Mouse (Mus musculus) heart, embryonic 16.5 days (tissue): ENCODE data around the gene 3300002I08Rik. TPM values are rescaled to one million over a fixed set of nuclear protein-coding genes. Genes with fewer than 3 reads are reported as not detected.
"Not testable (repeated sequence)": the region's sequence is repeated elsewhere in the genome, so short reads cannot be mapped to it uniquely, and the experiment has no call there.

Experiments used
- ATAC-seq: fragments of 200-750 bp; cut with Nextera tagmentation; replicated peaks from 2 replicates; pipeline ENCODE4 v1.8.0; 2017; ENCODE audit warnings: moderate number of reproducible peaks; ENCODE audit not compliant: insufficient read depth, low FRiP score; ENCODE audit errors: extremely low read depth
- H3K27ac ChIP-seq: fragments of 300-500 bp; sonication (generic); 2 replicates; pipeline ENCODE4 v1.5.1; 2014; ENCODE audit warnings: mild to moderate bottlenecking, low read length, control low read depth, moderate library complexity
- H3K27me3 ChIP-seq: fragments of 300-500 bp; sonication (generic); 2 replicates; pipeline ENCODE4 v1.6.1; 2014; ENCODE audit warnings: low read length, mixed read lengths; ENCODE audit not compliant: control insufficient read depth, insufficient read depth
- H3K36me3 ChIP-seq: fragments of 300-500 bp; sonication (generic); 2 replicates; pipeline ENCODE4 v1.6.1; 2014; ENCODE audit not compliant: control insufficient read depth, insufficient read depth
- H3K4me1 ChIP-seq: fragments of 300-500 bp; sonication (generic); 2 replicates; pipeline ENCODE4 v1.6.1; 2014; ENCODE audit warnings: low read length, mixed read lengths; ENCODE audit not compliant: control insufficient read depth, insufficient read depth
- H3K4me2 ChIP-seq: fragments of 300-500 bp; sonication (generic); 2 replicates; pipeline ENCODE4 v1.6.1; 2014; ENCODE audit warnings: low read depth, mild to moderate bottlenecking, control low read depth, low read length
- H3K4me3 ChIP-seq: fragments of 300-500 bp; sonication (generic); 2 replicates; pipeline ENCODE4 v1.5.1; 2014; ENCODE audit warnings: mild to moderate bottlenecking, control low read depth, low read length
- H3K9ac ChIP-seq: fragments of 300-500 bp; sonication (generic); 2 replicates; pipeline ENCODE4 v1.6.1; 2014; ENCODE audit warnings: low read length, control low read depth
- H3K9me3 ChIP-seq: fragments of 300-500 bp; sonication (generic); replicated peaks from 2 replicates; pipeline ENCODE4 v1.6.1; 2016; ENCODE audit warnings: low read length; ENCODE audit not compliant: control insufficient read depth
- WGBS: fragments of 180-500 bp; shearing (Covaris S2); extraction: QIAGEN DNeasy Blood & Tissue Kit; methylation state at CpG from one replicate; pipeline ENCODE4 v1.1.7; 2014; 5-methylcytosine and 5-hydroxymethylcytosine counted together
- polyA plus RNA-seq: library from polyadenylated mRNA; unstranded; fragments of >200 nt; fragmentation: Nextera tagmentation; extraction: Ambion mirVana; gene quantifications from 2 replicates; pipeline ENCODE4 v1.2.1, GENCODE M21; 2015

Gene 3300002I08Rik
- 3.9 and 4.9 TPM in 2 replicates for polyA plus RNA-seq

DNA sequence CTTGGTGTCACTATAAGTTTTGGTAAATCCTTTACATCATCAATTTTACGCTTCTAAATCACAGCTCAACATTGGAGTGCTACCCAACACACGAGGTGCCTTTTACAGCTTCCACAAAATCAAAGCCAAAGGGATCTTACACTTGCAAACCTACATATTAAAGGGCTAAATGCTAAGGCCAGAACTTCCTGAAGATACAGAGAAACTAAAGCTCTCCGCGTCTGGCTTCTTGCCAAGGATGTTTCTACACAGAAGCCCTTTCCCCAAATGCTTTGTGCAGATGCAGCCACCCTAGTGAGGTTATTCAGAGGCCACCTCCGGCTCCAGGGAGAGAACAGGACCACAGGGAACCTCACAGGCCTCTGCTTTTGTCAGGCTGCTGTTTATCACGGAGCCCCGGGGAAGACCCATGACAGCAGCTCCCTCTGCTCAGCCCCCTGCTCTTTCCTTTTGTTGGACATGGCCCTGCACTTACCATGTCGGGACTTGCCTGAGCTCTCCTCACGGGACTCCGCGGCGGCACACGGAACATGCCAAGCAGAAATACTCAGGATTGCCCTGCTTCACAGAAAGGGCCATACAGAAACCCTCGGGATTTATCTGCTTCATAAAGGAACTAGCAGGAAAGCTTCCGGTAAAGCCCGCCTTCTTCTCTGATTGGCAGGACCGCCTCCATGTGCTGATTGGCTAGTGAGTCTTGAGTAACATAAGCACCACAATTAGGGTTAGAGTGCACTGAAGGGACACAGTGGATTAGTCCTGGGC is at the start of gene 3300002I08Rik:
Gene 3300002I08Rik, minus strand, starts transcription at position 653 of the 765 bp plus-strand sequence.
- 1% methylated on average over 16 of the region's 17 CpGs for WGBS
- ATAC-seq: peak; percentile 97

DNA sequence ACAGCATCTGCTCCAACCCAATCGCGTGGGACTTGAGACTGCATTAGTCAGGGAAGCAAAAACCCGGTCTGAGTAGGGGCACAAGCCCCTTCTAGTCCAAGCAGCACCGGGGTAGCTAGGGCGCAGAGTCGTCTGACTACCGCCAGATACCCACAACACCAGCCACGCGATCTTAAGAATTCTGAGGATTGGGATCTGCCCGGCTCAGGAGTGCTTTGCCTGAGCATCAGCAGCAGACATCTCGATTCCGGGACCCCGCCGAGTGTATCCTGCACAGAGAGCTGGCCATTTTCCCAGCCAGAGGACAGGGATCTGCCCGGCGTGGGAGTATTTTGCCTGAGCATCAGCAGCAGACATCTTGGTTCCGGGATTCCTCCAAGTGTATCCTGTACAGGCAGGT is 49.6 kb upstream of the 3300002I08Rik start:
- H3K4me1 ChIP-seq, H3K4me3 ChIP-seq, H3K36me3 ChIP-seq, ATAC-seq, H3K27ac ChIP-seq, H3K4me2 ChIP-seq, H3K9ac ChIP-seq, H3K27me3 ChIP-seq: not testable (repeated sequence)
- 85% methylated on average over 17 of the region's 17 CpGs for WGBS
- peaks cover 14% of the 10 kb centered on the region for H3K9me3 ChIP-seq

More for the DNA sequence above, at the start of gene 3300002I08Rik:
- H3K27ac ChIP-seq: peak within 1 kb of the TSS; percentile 86
- H3K36me3 ChIP-seq, H3K9me3 ChIP-seq, H3K27me3 ChIP-seq, H3K4me1 ChIP-seq: not testable (repeated sequence)
- peak within 1 kb of the TSS; percentile 85 for H3K9ac ChIP-seq
- H3K4me2 ChIP-seq: peak within 1 kb of the TSS; percentile 69
- H3K4me3 ChIP-seq: peak within 1 kb of the TSS; percentile 85

DNA sequence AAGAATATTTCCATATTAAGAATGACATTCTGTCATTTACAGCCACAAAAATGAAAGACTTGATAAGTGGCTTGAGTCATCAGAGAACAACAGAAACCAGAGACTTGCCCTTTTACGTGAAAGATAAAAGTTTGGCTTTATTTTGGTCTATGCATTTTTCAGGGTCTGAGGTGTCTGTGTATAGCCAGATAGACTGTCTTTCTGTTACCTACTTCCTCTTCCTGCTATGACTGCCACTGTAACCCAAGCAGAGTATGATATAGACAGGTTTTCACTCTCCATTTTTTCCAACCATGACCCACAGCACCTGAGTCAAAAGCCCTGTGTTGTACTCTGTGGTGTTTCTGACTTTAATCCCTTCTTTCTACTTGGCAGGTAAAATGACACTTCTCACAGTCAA is 27.6 kb upstream of the 3300002I08Rik start:
- no peak for ATAC-seq
- Histone ChIP-seq H3K27me3 (no peaks in the 10 kb centered on the region), H3K9me3 (no peaks in the 10 kb centered on the region), H3K36me3 (no peaks in the 10 kb centered on the region), H3K4me2 (no peak overlapping the region), H3K27ac (no peak overlapping the region), H3K4me3 (no peak overlapping the region), H3K9ac (no peak overlapping the region), H3K4me1 (no peaks in the 10 kb centered on the region)
- WGBS: 65% methylated on average over 1 of the region's 1 CpGs

DNA sequence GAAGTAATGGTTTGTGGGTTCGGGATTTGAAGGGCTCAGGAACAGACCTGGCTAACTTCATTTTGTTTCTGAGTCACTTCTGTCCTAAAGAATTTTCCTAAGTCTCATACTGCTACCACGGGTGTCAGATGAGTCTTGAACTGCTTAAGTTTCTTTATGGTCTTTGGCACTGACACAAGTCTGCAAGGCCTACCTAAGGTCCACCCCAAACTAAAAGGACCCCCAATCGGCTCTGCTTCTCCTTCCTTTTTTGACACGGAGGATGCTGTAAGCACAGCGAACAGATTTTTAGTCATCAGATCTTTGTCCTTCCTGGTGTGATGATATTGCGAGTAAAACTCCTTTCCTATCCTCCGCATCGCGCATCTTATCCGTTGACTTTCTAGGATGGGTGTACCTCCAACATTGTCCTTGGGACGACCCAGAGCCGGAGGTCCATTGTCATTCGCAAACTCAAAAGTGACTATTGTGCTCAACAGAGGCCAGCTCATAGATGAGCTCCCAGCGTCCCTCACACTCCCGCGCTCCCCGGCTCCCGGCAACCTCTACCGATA is 23.1 kb upstream of the 3300002I08Rik start:
- H3K27me3 ChIP-seq, H3K4me2 ChIP-seq, ATAC-seq, H3K4me3 ChIP-seq, H3K36me3 ChIP-seq, H3K4me1 ChIP-seq, H3K9me3 ChIP-seq, H3K27ac ChIP-seq, H3K9ac ChIP-seq: not testable (repeated sequence)
- WGBS: 89% methylated on average over 18 of the region's 19 CpGs

DNA sequence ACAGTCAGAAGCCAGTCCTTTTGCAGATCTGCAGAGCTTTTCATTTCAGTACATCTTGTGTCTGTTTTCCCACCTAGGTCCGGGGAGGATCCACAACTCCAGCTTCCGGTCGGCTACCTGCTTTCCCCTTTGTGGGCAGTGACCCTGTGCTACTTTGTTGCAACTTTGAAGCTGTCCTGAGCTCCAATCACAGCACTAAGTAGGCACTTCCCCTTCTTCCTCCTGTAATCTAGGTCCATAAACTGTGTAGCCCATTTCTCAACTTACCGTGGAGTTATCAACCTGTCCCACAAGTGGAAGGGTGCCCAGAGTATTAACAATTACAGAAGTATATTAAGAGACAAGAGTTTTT is 289 bp upstream of the 3300002I08Rik start:
- Histone ChIP-seq H3K9me3 (no peaks in the 10 kb centered on the region), H3K27me3 (no peaks in the 10 kb centered on the region), H3K27ac (no peak overlapping the region; the same call in 1 of the 2 replicates), H3K36me3 (no peaks in the 10 kb centered on the region), H3K4me1 (no peaks in the 10 kb centered on the region), H3K4me3 (peak overlapping the region; percentile 85), H3K4me2 (peak overlapping the region; percentile 69), H3K9ac (peak overlapping the region; percentile 85)
- WGBS: 5% methylated on average over 4 of the region's 4 CpGs
- ATAC-seq: no peak

DNA sequence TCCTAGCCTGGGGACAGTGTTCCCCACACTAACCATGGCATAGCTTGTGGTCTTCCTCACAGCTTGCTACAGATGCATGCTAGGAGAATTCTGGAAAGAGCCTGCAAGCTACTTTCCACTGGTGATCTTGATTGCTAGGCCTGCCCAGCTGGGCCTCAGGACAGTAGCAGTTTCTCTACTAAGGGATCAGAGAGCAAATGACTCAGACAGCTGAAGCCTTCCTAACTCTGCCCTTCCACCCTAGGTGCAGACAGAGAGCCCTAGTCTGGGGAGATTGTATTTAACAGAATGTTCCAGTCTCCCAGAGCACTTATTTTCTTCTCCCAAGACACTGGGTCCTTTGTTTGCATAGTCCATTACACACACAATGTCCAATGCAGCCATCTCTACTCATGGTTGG is 5.4 kb downstream of the 3300002I08Rik start:
- not testable (repeated sequence) for H3K27me3 ChIP-seq, H3K27ac ChIP-seq, H3K9ac ChIP-seq, H3K4me2 ChIP-seq, ATAC-seq, H3K9me3 ChIP-seq, H3K4me1 ChIP-seq, H3K4me3 ChIP-seq, H3K36me3 ChIP-seq

DNA sequence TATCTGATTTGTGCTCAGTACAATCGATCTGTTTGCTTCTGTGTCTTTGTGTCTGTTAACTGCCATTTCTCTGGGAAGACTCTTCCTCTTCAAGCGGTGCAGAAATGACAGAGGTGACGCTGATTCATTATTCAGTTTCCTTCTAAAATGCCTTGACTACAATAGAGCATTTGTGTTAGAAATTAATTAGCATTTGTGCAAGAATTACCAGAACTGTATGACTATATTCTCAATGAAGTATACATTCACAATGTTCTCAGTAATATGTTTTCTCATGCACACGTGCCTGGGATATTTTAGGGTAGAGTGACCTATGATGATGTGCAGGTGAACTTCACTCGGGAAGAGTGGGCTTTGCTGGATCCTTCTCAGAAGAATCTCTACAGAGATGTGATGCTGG is 39.2 kb downstream of the 3300002I08Rik start, which contains the start of gene Gm10130:
Gene Gm10130, plus strand, starts transcription at position 301 of the 400 bp plus-strand sequence.
- Histone ChIP-seq H3K27me3 (no peaks in the 10 kb centered on the region), H3K9ac (no peak within 1 kb of the TSS), H3K4me1 (no peaks in the 10 kb centered on the region), H3K4me3 (no peak within 1 kb of the TSS), H3K27ac (no peak within 1 kb of the TSS), H3K36me3 (peaks cover 43% of the 10 kb centered on the region), H3K9me3 (peaks cover 26% of the 10 kb centered on the region), H3K4me2 (no peak within 1 kb of the TSS)
- 96% methylated on average over 5 of the region's 5 CpGs for WGBS
- ATAC-seq: no peak

DNA sequence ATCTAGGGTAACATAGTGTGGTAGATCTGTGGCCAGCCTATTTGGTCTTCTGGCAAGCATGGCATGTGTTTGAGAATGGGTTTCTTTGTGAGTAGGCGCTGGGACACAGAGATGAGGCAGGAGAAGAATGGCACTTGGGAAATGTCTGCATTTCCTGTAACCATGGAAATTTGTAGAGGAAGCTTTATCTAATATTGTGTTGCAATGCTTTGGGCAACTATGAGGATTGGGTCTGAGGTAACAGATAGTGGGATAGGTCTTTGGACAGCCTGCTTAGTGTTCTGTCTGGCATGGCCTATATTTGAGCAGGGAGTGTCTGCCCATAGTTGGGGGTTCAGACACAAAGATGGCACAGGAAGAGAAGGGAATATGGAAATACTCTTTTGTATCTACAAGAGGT is 43.6 kb downstream of the 3300002I08Rik start:
- peaks cover 28% of the 10 kb centered on the region for H3K9me3 ChIP-seq
- 91% methylated on average over 1 of the region's 1 CpGs for WGBS

DNA sequence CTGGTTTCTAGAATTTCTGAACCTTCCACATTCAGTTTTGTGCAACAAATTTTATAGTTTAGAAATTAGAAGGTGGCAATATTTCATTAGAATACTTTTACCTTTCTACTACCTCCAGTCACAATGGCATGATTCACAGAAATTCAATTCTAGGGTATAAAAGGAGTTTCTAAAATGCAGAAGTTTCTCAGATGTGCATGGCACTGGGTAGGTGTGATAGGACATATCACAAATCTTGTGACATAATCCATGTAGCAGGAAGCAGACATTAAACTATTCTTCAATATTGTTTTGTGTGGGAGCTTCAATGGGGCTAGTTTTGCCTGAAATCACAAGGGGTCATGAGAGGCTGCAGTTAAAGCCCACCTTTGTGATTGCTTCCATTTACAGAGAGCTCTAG is 46.4 kb downstream of the 3300002I08Rik start:
- H3K27me3 ChIP-seq: no peaks in the 10 kb centered on the region
- peaks cover 24% of the 10 kb centered on the region for H3K9me3 ChIP-seq
- no peak for ATAC-seq
- H3K4me1 ChIP-seq: no peaks in the 10 kb centered on the region
- H3K4me2 ChIP-seq: no peak overlapping the region
- no peak overlapping the region for H3K9ac ChIP-seq
- H3K36me3 ChIP-seq: peaks cover 25% of the 10 kb centered on the region
- no peak overlapping the region for H3K4me3 ChIP-seq
- H3K27ac ChIP-seq: no peak overlapping the region

More for the DNA sequence above, 43.6 kb downstream of the 3300002I08Rik start:
- no peaks in the 10 kb centered on the region for H3K4me1 ChIP-seq
- H3K27me3 ChIP-seq: no peaks in the 10 kb centered on the region
- H3K9ac ChIP-seq: no peak overlapping the region
- H3K36me3 ChIP-seq: peaks cover 38% of the 10 kb centered on the region
- ATAC-seq: no peak
- H3K4me3 ChIP-seq: no peak overlapping the region
- no peak overlapping the region for H3K4me2 ChIP-seq
- H3K27ac ChIP-seq: no peak overlapping the region
